Mouse (Mus musculus): Measurements from ENCODE around the gene Pgam1. TPM values are rescaled to one million over a fixed set of nuclear protein-coding genes. Genes with fewer than 3 reads are reported as not detected.
"Not testable (repeated sequence)": the region's sequence is repeated elsewhere in the genome, so short reads cannot be mapped to it uniquely, and the experiment has no call there.

The Pgam1 gene
- polyA plus RNA-seq, 1 experiment from 2014 or later = 573 TPM

GRCm38 (mm10) chr19:41913774-41914591 lies 2.3 kb downstream of the Pgam1 start:
- H3K36me3 ChIP-seq = peaks cover 30% of the 10 kb centered on the region
- H3K27me3 ChIP-seq = no peaks in the 10 kb centered on the region
- no peak overlapping the region for H3K27ac ChIP-seq (replicated peaks)
- H3K4me2 ChIP-seq = peak overlapping the region; percentile 94
- no peak overlapping the region for H3K9ac ChIP-seq
- WGBS = 38% methylated on average over 6 of the region's 6 CpGs
- no peak for ATAC-seq (ENCODE audit: low FRiP score, low read depth)
- peak overlapping the region; percentile 99 for H3K4me3 ChIP-seq
- no peaks in the 10 kb centered on the region for H3K9me3 ChIP-seq
- peaks cover 26% of the 10 kb centered on the region for H3K4me1 ChIP-seq (replicated peaks)

DNA sequence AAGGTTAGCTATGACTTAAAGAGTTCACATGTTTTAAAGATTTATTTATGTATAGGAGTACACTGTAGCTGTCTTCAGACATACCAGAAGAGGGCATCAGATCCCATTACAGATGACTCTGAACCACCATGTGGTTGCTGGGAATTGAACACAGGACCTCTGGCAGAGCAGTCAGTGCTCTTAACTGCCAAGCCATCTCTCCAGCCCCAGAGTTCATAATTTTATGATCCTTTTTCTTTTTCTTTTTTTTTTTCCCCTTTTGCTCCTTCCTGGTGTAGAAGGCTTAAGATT lies 2.8 kb downstream of the Pgam1 start:
- not testable (repeated sequence) for H3K27me3 ChIP-seq; H3K27ac ChIP-seq (replicated peaks); ATAC-seq (ENCODE audit: low FRiP score, low read depth); H3K9ac ChIP-seq; H3K4me3 ChIP-seq; H3K9me3 ChIP-seq
- Histone ChIP-seq H3K4me1 (replicated peaks) (peaks cover 26% of the 10 kb centered on the region), H3K36me3 (peaks cover 35% of the 10 kb centered on the region), H3K4me2 (0 out of 2 replicates have a peak overlapping the region, but pooled peaks have one; percentile 94)

DNA sequence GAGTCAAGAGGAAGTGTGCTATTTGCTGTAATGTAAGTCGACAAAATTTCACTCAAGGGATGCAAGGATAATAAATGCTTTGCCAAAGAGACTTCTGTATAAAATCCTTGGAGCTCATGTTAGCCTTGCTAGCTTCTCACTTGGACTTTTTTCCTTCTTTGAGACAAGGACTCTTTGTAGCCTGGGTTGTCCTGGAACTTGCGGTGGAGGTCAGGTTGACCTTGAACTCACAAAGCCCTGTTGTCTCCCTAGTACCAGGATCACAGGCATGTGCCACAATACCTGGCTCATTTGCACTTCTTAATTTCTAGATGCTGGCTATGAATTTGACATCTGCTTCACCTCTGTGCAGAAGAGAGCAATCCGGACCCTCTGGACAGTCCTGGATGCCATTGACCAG lies 3.6 kb downstream of the Pgam1 start:
- H3K9me3 ChIP-seq = no peaks in the 10 kb centered on the region
- H3K27ac ChIP-seq (replicated peaks) = no peak overlapping the region
- H3K4me3 ChIP-seq = no peak overlapping the region
- 87% methylated on average over 3 of the region's 3 CpGs for WGBS
- no peak for ATAC-seq (ENCODE audit: low FRiP score, low read depth)
- H3K9ac ChIP-seq = no peak overlapping the region
- peaks cover 40% of the 10 kb centered on the region for H3K36me3 ChIP-seq
- H3K4me1 ChIP-seq (replicated peaks) = peaks cover 26% of the 10 kb centered on the region
- no peaks in the 10 kb centered on the region for H3K27me3 ChIP-seq
- no peak overlapping the region for H3K4me2 ChIP-seq

DNA sequence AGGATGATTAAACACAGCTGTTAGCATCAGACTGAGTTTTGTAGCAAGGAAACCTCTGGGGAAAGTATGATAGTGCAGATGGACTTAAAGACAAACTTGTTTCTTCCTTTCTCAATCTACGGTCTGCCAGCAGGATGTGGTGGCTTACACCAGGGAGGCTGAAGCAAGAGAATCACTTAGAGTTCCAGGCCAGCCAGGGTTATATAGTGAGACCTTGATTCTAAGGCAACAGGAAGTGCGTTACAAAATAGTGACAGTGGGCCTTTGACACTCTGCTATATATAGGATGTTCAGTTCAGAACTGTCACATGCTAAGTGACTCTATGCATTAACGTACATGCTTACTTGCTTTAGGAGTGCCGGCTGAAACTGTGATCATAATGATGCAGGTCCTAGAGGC lies 5.1 kb downstream of the Pgam1 start:
- WGBS = 90% methylated on average over 4 of the region's 4 CpGs
- Histone ChIP-seq H3K4me3 (no peak overlapping the region), H3K4me1 (replicated peaks) (peaks cover 26% of the 10 kb centered on the region), H3K27ac (replicated peaks) (no peak overlapping the region), H3K27me3 (no peaks in the 10 kb centered on the region), H3K4me2 (no peak overlapping the region), H3K9me3 (no peaks in the 10 kb centered on the region), H3K9ac (no peak overlapping the region), H3K36me3 (peaks cover 50% of the 10 kb centered on the region)
- no peak for ATAC-seq (ENCODE audit: low FRiP score, low read depth)

DNA sequence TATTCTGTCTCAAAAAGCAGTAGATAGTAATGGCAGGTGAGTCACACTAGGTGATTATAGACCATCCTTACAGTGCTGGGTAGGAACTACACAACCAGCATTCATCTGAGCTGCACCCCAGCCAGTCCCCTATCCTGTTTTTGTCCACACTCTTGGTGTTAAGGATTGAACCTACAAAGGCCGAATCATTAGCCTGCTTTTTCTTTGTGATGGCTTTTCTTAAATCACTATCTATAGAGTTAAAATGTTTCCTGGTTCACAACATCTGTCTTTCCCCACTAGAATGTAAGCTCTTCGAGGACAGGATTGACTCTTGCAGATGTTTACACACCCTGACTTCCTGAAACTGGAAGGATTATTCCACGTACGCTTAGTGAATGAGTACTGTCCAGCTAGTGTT lies 7.7 kb downstream of the Pgam1 start:
- peaks cover 71% of the 10 kb centered on the region for H3K36me3 ChIP-seq

DNA sequence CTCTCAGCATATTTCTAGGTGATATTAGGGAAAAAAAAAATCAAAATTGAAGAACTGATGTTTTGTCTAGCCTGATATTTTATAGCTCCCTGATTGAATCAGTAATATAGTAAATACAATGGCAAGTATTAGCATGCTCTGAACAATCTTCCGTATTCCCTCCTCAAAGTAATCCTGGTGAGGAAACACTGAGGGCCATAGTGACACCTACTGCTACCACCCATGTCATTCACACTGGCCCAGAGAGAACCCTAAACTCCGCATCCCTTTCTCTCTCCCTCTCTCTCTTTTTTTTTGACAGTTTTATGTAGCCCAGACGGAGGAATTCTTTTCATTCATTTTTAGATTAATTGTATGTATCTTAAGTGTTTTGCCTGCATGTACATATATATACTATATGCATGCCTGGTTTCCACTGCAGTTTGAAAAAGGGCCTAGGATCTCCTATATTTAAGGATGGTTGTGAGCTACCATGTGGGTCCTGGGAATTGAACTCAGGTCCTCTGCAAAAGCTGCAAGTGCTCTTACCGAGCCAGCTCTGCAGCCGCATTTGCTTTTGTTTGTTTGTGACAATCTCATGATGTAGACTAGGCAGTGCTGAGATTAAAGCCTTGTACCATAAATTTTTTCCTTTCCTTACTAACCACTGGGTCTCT lies 8.8 kb downstream of the Pgam1 start:
- H3K9ac ChIP-seq = no peak overlapping the region
- no peak overlapping the region for H3K4me2 ChIP-seq
- peaks cover 72% of the 10 kb centered on the region for H3K36me3 ChIP-seq
- no peak overlapping the region for H3K27ac ChIP-seq (replicated peaks)
- no peaks in the 10 kb centered on the region for H3K27me3 ChIP-seq
- no peaks in the 10 kb centered on the region for H3K9me3 ChIP-seq
- ATAC-seq (ENCODE audit: low FRiP score, low read depth) = no peak
- no peaks in the 10 kb centered on the region for H3K4me1 ChIP-seq (replicated peaks)
- WGBS = 81% methylated on average over 5 of the region's 5 CpGs
- no peak overlapping the region for H3K4me3 ChIP-seq

More for the DNA sequence above, 7.7 kb downstream of the Pgam1 start:
- H3K4me2 ChIP-seq = no peak overlapping the region
- ATAC-seq (ENCODE audit: low FRiP score, low read depth) = no peak
- WGBS = 82% methylated on average over 4 of the region's 4 CpGs
- H3K4me3 ChIP-seq = no peak overlapping the region
- peaks cover 6% of the 10 kb centered on the region; the same call in 1 of the 2 replicates for H3K4me1 ChIP-seq (replicated peaks)
- H3K27ac ChIP-seq (replicated peaks) = no peak overlapping the region
- H3K9me3 ChIP-seq = no peaks in the 10 kb centered on the region
- H3K9ac ChIP-seq = no peak overlapping the region
- no peaks in the 10 kb centered on the region for H3K27me3 ChIP-seq

DNA sequence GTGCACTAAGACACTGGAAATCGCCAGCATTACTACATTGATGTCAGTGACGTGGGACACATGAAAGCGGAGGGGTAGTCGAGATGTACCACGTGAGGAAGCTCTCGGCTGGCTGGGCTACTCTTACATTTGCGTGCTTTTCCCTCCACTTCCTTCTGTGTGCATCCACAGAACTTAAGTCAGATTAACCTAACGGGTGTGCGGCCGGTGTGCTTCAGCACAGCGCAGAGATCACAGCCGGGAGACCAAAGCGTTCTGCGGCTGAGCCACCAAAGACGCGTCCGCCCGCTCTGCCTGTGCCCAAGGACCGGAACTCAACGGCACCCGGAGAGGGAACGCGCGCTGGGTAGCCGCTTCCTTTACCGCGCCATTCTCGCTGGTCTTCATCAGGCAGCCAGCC lies 21.0 kb downstream of the Pgam1 start:
- Histone ChIP-seq H3K27ac (replicated peaks) (peak overlapping the region; percentile 75), H3K4me2 (peak overlapping the region; percentile 79), H3K36me3 (peaks cover 32% of the 10 kb centered on the region), H3K27me3 (no peaks in the 10 kb centered on the region), H3K9me3 (no peaks in the 10 kb centered on the region), H3K4me1 (replicated peaks) (peaks cover 29% of the 10 kb centered on the region), H3K9ac (peak overlapping the region; percentile 62), H3K4me3 (peak overlapping the region; percentile 81)
- ATAC-seq (ENCODE audit: low FRiP score, low read depth) = peak; percentile 35
- under 1% methylated on average over 28 of the region's 28 CpGs for WGBS

DNA sequence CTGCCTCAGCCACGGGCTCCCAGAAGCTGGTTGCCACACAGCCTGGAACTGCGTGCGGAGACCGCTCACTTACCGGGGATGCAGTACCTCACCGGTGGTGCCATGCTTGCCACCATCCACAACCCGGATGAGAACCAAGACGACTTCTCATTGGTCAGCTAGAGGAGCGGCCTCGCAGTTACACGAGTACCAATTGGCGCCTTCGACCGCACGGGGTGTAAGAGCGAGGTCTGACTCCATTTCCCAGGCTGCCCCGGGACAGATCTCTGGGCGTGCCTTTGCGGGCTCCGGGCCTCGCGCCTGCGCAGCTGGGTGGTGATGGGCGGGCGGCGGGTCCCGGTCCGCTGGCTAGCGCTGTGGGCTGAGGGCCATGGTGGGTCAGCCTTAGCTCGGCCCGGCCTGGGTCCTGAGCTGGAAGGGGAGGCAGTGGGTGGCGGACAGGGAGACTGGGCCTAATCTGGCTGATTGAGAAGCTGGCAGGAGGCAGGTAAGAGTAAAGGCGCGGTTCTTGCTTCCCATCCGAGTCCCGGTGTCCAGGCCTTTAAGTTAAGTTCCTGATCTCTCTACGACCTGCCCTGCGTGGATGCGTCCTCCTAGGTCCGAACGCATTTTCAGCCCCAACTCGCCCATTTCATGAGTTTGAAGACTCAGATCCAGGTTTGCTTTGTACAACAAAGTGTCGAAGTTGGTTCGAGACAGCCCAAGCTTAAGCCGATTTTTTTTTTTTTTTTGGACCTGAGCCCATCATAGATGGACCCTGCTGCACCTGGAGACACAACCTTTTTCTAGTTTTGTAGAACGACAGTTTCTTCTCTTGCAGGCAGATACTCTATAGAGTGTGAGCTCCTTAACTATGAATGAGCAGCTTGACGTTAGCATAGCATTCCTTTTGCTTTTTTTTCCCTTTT lies 21.7 kb downstream of the Pgam1 start, which contains the start of the genes Exosc1 and Zdhhc16:
TSS of gene Exosc1 (minus strand) at position 245 of the 908 bp plus-strand sequence.
TSS of gene Zdhhc16 (plus strand) at position 302 of the 908 bp plus-strand sequence.
- Histone ChIP-seq H3K36me3 (peaks cover 32% of the 10 kb centered on the region), H3K27me3 (no peaks in the 10 kb centered on the region), H3K9ac (peak within 1 kb of the TSS; percentile 77), H3K9me3 (no peaks in the 10 kb centered on the region), H3K4me1 (replicated peaks) (peaks cover 29% of the 10 kb centered on the region), H3K4me3 (peak within 1 kb of the TSS; percentile 81), H3K27ac (replicated peaks) (peak within 1 kb of the TSS; percentile 75), H3K4me2 (peak within 1 kb of the TSS; percentile 79)
- ATAC-seq (ENCODE audit: low FRiP score, low read depth) = peak; percentile 100
- under 1% methylated on average over 47 of the region's 47 CpGs for WGBS

GRCm38 (mm10) chr19:41934124-41934523 lies 22.4 kb downstream of the Pgam1 start:
- ATAC-seq (ENCODE audit: low FRiP score, low read depth) = no peak
- H3K4me1 ChIP-seq (replicated peaks) = peaks cover 29% of the 10 kb centered on the region
- no peaks in the 10 kb centered on the region for H3K27me3 ChIP-seq
- H3K27ac ChIP-seq (replicated peaks) = no peak overlapping the region
- H3K4me3 ChIP-seq = peak overlapping the region; percentile 81
- peaks cover 31% of the 10 kb centered on the region for H3K36me3 ChIP-seq
- peak overlapping the region; percentile 79 for H3K4me2 ChIP-seq
- H3K9ac ChIP-seq = peak overlapping the region; percentile 77
- H3K9me3 ChIP-seq = no peaks in the 10 kb centered on the region
- WGBS = 35% methylated on average over 6 of the region's 6 CpGs

DNA sequence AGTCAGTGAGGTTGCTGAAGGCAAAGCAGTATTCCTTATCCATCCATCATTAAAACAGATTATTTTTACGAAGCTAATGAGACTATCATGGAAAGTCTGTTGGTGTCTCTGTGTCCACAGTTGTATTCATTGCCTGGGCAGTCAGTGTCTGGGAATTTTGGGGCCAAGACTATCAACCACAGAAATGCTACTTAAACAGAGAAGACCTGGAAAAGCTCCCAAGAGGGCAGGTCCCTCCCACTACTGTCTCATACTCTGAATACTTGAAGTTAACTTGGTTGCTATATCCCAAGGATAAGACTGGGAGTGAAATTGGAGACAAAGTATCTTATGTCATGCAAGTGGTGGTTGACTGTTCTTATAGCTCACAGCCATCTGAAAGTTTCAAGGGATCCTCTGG lies 24.2 kb downstream of the Pgam1 start:
- peaks cover 35% of the 10 kb centered on the region for H3K36me3 ChIP-seq
- H3K4me1 ChIP-seq (replicated peaks) = peaks cover 29% of the 10 kb centered on the region
- no peaks in the 10 kb centered on the region for H3K27me3 ChIP-seq
- no peak overlapping the region for H3K9ac ChIP-seq
- H3K4me3 ChIP-seq = no peak overlapping the region
- H3K4me2 ChIP-seq = no peak overlapping the region
- H3K9me3 ChIP-seq = no peaks in the 10 kb centered on the region
- no peak overlapping the region for H3K27ac ChIP-seq (replicated peaks)
- no peak for ATAC-seq (ENCODE audit: low FRiP score, low read depth)
- WGBS = 92% methylated on average over 1 of the region's 1 CpGs

DNA sequence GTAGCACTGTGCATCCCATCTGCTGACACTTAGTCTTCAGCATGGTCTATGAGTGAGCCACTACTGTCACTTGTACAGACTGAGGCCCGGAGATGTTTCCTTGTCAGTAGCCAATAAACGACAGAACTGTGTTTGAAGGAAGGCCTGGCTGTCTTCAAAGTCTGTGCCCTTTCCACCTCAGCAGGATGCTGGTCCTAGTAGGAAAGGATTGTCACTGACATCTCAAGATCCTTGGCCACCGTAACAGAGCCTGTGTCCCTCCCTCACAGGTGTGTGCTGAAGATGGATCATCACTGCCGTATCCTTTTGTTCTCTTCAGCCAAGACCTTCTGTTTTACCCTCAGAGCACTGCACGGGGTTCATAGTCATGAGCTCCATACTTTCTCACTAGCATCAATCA lies 26.8 kb downstream of the Pgam1 start:
- peaks cover 58% of the 10 kb centered on the region for H3K36me3 ChIP-seq

DNA sequence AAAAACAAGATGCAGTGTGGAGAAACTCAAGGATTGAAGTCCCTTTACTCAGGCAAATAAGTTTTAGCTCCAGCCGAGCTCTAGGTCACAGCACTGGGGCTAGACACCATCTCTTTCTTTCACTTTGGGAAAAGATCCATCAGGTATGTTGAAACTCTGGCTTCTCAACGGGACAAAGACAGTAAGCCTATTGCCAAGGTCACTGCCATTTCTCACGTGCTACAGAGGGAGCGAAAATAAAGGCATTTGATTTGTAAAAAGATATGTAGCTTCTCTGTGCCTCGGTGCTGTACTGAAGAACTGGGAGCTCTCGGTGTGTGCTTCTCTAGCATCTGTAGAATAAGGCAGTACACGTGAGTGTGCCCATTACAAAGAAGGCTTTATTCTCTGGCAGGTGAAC lies 32.1 kb downstream of the Pgam1 start:
- H3K9me3 ChIP-seq = no peaks in the 10 kb centered on the region
- H3K4me1 ChIP-seq (replicated peaks) = no peaks in the 10 kb centered on the region
- no peak for ATAC-seq (ENCODE audit: low FRiP score, low read depth)
- H3K4me2 ChIP-seq = no peak overlapping the region
- H3K9ac ChIP-seq = no peak overlapping the region
- H3K27me3 ChIP-seq = no peaks in the 10 kb centered on the region
- no peak overlapping the region for H3K4me3 ChIP-seq
- WGBS = 94% methylated on average over 7 of the region's 7 CpGs
- H3K36me3 ChIP-seq = peaks cover 92% of the 10 kb centered on the region
- H3K27ac ChIP-seq (replicated peaks) = no peak overlapping the region

More for the DNA sequence above, 26.8 kb downstream of the Pgam1 start:
- WGBS = 95% methylated on average over 5 of the region's 5 CpGs
- Histone ChIP-seq H3K4me1 (replicated peaks) (peaks cover 20% of the 10 kb centered on the region), H3K4me2 (no peak overlapping the region), H3K4me3 (no peak overlapping the region), H3K27me3 (no peaks in the 10 kb centered on the region), H3K27ac (replicated peaks) (no peak overlapping the region), H3K9ac (no peak overlapping the region), H3K9me3 (no peaks in the 10 kb centered on the region)
- no peak for ATAC-seq (ENCODE audit: low FRiP score, low read depth)
